Mouse (Mus musculus): ENCODE data around the gene Ndufaf2.

Ndufaf2 gene

GRCm38 (mm10) chr13:108015166-108015565, 143.3 kb downstream of the Ndufaf2 start:
- DNase-seq = no peak

GRCm38 (mm10) chr13:108013839-108014238, 144.6 kb downstream of the Ndufaf2 start:
- peak; percentile 56 for DNase-seq

GRCm38 (mm10) chr13:108013110-108013509, 145.3 kb downstream of the Ndufaf2 start:
- DNase-seq = no peak

- DNase-seq = no peak
Measured at GRCm38 (mm10) chr13:108007861-108008260, 150.6 kb downstream of the Ndufaf2 start.

- DNase-seq = no peak
Measured at GRCm38 (mm10) chr13:107996301-107996700, 162.1 kb downstream of the Ndufaf2 start.

- DNase-seq = no peak
Measured at GRCm38 (mm10) chr13:107995211-107995610, 163.2 kb downstream of the Ndufaf2 start.

GRCm38 (mm10) chr13:107992573-107992972, 165.8 kb downstream of the Ndufaf2 start:
- no peak for DNase-seq

- no peak for DNase-seq
Measured at GRCm38 (mm10) chr13:107984641-107985040, 173.8 kb downstream of the Ndufaf2 start.

- no peak for DNase-seq
Measured at GRCm38 (mm10) chr13:107984186-107984585, 174.2 kb downstream of the Ndufaf2 start.

- no peak for DNase-seq
Measured at GRCm38 (mm10) chr13:107983231-107983847, 175.1 kb downstream of the Ndufaf2 start.

GRCm38 (mm10) chr13:107979461-107979860, 179.0 kb downstream of the Ndufaf2 start:
- no peak for DNase-seq

GRCm38 (mm10) chr13:107976886-107977656, 181.4 kb downstream of the Ndufaf2 start:
- no peak for DNase-seq

GRCm38 (mm10) chr13:107972451-107972850, 186.0 kb downstream of the Ndufaf2 start:
- no peak for DNase-seq

- DNase-seq = no peak
Measured at GRCm38 (mm10) chr13:107971868-107972267, 186.6 kb downstream of the Ndufaf2 start.

- peak; percentile 47 for DNase-seq
Measured at GRCm38 (mm10) chr13:107970422-107971142, 187.8 kb downstream of the Ndufaf2 start.

- no peak for DNase-seq
Measured at GRCm38 (mm10) chr13:107969961-107970391, 188.4 kb downstream of the Ndufaf2 start.

- no peak for DNase-seq
Measured at GRCm38 (mm10) chr13:107964616-107965015, 193.8 kb downstream of the Ndufaf2 start.

- no peak for DNase-seq
Measured at GRCm38 (mm10) chr13:107963471-107963870, 195.0 kb downstream of the Ndufaf2 start.

GRCm38 (mm10) chr13:107962741-107963140, 195.7 kb downstream of the Ndufaf2 start:
- DNase-seq = no peak

GRCm38 (mm10) chr13:107961972-107962371, 196.5 kb downstream of the Ndufaf2 start:
- DNase-seq = peak; percentile 46

GRCm38 (mm10) chr13:107961501-107961900, 196.9 kb downstream of the Ndufaf2 start:
- DNase-seq = no peak

- no peak for DNase-seq
Measured at GRCm38 (mm10) chr13:107960549-107960948, 197.9 kb downstream of the Ndufaf2 start.

GRCm38 (mm10) chr13:107959891-107960290, 198.5 kb downstream of the Ndufaf2 start:
- no peak for DNase-seq

- no peak for DNase-seq
Measured at GRCm38 (mm10) chr13:107956246-107956645, 202.2 kb downstream of the Ndufaf2 start.

Data from kidney, postnatal 10 days (tissue).